Mouse (Mus musculus) ovary, adult 10 weeks (tissue): Measurements from ENCODE around the gene Gm45711. TPM values are rescaled to one million over a fixed set of nuclear protein-coding genes. Genes with fewer than 3 reads are reported as not detected.

ENCODE experiments used
- polyA plus RNA-seq: library from polyadenylated mRNA; stranded (reverse); fragments of 350-450 nt; fragmentation: Illumina TruSeq; extraction: RNeasy Lipid Tissue Mini Kit (QIAGEN cat#74804); gene quantifications from one replicate; pipeline ENCODE4 v1.2.3, GENCODE M21; 2014

Gm45711 gene
- polyA plus RNA-seq = not detected

DNA sequence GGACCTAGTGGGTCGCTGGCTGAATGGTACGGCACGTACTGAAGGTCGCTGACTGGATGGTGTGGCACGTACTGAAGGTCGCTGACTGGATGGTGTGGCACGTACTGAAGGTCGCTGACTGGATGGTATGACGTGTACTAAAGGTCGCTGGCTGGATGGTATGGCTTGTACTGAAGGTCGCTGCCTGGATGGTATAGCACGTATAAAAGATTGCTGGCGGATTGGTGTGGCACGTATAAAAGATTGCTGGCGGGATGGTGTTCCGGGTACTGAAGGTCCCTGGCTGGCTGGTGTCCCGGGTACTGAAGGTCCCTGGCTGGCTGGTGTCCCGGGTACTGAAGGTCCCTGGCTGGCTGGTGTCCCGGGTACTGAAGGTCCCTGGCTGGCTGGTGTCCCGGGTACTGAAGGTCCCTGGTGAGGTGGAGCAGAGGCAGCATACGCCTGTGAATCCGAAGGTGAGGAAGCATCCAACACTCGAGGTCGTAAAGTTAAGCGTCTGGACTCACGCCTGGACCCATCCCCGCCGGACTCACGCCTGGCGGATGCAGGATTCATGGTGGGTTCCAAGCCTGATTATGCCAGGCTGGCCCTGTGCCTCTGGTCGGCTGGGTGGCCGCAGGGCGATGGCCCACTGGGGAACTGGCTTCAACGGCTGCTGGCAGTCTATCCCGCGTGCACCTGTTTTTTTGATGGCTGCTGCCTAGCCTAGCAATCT lies at the start of gene Gm45711, which contains the start of gene Cmtm1:
Gene Gm45711, minus strand, starts transcription at position 641 of the 715 bp plus-strand sequence.
Gene Cmtm1, minus strand, starts transcription at position 705 of the 715 bp plus-strand sequence.

DNA sequence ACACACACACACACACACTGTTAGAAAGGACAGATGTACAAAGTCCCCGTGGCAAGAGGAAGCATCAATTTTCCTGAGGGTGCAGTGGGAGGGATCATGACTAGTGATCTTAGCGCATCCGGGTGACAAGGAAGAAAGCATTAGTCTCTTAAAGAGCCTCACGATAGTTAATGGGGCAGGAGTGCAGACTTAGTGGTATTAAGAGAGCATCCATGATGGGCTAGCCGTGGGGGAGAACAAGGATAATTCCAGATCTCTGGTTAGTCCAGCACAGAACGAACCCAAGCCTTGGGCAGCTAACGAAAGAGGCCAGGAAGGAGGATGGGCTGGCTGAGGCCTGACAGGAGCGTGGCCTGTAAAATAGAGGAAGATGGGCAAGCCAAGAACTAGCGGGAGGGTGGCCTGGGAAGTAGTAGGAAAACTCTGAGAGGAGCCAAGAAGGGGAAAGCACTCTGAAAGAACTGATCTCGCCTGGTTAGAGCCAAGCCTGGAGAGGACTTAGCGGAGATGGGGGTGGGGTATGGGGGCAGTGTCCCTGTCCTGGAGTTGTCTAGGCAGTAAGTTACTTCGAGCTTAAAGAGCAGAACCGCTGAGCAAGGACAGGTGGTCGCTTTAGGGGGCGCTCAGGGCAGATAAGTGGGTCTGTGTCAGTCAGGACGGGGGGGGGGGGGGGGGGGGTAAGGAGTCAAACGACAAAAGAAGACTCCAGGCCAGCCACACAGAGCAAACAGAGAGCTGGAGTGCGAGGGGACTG lies 29.5 kb upstream of the Gm45711 start, which contains the start of gene Cmtm3:
Gene Cmtm3, plus strand, starts transcription at position 182 of the 754 bp plus-strand sequence.

DNA sequence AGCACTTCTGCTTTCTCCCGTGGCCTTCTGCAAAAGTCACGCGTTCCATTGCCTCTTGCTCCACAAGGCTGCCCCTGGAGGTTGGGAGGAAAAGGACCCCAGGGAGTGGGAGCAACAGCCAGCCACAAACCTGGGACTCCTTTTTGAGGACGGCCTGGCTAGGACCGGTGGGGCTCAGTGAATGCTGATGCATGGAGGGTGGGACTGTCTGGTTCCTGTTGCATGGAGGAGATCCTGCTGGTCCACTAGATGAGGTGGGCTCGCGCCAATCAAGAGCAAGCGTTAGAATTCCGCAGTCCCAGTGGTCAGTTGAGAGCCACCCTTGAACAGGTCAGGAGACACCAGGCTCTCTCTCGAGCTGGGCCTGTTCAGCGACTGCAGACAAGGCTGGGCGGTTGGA lies 12.0 kb upstream of the Gm45711 start, which contains the start of gene Cmtm2b:
Gene Cmtm2b, plus strand, starts transcription at position 301 of the 400 bp plus-strand sequence.

DNA sequence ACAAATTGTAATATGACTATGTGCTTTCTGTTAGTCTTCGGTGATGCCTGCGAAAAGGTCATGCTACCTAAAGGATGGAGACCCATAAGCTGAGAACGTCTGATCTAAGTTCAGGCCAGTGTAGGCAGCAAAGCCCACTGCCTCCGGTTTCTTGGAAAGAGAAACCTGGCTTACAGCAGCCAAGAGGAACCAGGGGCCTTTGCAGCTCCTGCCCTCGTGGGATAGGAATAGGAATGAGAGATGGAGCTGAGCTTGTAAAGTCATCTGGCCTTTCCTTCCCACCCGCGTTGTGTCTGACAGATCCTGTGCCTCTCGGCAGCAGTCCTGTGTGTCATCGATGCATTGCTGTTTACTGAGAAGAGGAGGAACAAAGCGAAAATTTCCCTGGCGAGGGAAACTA lies 11.4 kb upstream of the Gm45711 start, which contains the start of gene Gm11020:
Gene Gm11020, plus strand, starts transcription at position 301 of the 400 bp plus-strand sequence.

DNA sequence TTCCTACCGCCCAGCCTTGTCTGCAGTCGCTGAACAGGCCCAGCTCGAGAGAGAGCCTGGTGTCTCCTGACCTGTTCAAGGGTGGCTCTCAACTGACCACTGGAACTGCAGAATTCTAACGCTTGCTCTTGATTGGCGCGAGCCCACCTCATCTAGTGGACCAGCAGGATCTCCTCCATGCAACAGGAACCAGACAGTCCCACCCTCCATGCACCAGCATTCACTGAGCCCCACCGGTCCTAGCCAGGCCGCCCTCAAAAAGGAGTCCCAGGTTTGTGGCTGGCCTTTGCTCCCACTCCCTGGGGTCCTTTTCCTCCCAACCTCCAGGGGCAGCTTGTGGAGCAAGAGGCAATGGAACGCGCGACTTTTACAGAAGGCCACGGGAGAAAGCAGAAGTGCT lies 16.8 kb downstream of the Gm45711 start, which contains the start of gene Cmtm2a:
Gene Cmtm2a, minus strand, starts transcription at position 101 of the 400 bp plus-strand sequence.

DNA sequence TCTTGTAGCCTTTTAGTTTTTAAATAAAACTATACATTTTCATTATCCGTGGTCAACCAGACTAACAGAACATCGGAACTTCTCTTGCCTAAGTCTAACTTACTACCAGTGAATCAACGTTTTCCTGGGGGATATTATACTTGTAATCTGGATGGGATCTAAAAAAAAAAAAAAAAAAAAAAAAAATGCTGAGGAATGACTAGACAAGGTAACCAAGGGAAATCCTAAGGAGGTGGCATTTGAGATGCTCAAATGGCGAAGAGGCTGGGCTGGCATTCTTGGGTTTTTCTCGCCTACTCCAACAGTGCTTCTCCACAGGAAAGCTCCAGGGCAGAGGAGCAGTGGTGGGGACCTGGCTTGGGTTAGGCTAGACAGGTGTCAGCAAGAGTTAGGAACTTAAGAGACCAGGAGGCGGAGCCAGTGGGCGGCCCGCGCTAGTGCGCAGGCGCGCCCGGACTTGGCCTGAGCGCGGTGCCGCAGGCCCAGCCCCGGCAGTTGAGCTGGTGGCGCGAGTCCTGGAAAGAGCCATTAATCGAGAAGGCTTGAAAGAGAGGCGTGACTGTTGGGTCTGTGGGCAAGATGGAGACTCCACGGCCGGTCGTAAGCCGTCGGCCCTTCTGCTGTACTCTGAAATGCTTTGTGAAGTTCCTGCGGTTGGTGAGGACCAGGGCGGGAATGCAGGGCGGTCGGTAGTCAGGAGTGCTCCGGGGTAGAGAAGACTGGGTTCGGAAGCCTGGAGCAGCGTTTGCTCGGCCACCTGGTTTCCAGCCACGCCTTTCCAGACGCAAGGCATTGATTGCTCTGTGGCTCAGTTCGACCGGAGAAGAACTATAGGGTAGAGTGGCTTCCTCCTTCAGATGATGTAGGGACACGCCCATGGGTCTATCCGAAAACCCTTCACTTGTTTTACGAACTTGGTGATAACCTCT lies 59.2 kb downstream of the Gm45711 start, which contains the start of gene Cklf:
Gene Cklf, plus strand, starts transcription at position 423 of the 929 bp plus-strand sequence.

DNA sequence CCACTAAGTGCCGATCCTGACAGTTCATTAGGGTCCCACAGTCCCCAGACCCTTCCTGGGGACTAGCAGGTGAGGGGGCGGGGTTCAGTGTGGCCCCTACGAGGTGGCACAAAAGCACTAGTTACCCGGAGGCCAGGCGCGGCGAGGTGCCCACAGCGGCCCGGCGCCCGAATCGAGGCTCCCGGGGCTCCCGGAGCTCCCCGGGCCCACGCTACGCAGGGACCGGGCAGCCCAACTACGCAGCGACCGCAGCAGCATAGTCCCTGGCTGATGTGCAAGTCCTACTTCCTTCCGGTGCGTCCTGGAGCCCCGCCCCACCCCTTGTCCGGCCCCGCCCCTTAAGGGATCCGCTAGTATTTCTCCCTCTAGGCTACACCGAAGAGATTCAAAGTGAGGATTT lies 61.6 kb downstream of the Gm45711 start, which contains the start of gene Tk2:
Gene Tk2, minus strand, starts transcription at position 283 of the 400 bp plus-strand sequence.

Other genes with a start within 250 kb of the Gm45711 start
- gene Cdh5, start 208.5 kb downstream of the Gm45711 start, polyA plus RNA-seq = 14.7 TPM
- 3.9 TPM for gene Bean1, start 139.6 kb downstream of the Gm45711 start, polyA plus RNA-seq
- gene Tk2, start 61.5 kb downstream of the Gm45711 start, polyA plus RNA-seq = 17.4 TPM
- 52.4 TPM for gene Cklf, start 59.2 kb downstream of the Gm45711 start, polyA plus RNA-seq
- 31.9 TPM for gene Cmtm2a, start 16.9 kb downstream of the Gm45711 start, polyA plus RNA-seq
- gene Cmtm1, start 64 bp upstream of the Gm45711 start, polyA plus RNA-seq = not detected
- gene Gm11020, start 11.5 kb upstream of the Gm45711 start, polyA plus RNA-seq = not detected
- gene Cmtm2b, start 12.1 kb upstream of the Gm45711 start, polyA plus RNA-seq = not detected
- gene Cmtm3, start 29.3 kb upstream of the Gm45711 start, polyA plus RNA-seq = 74.6 TPM
- 39.0 TPM for gene Cmtm4, start 85.7 kb upstream of the Gm45711 start, polyA plus RNA-seq
- 117 TPM for gene Dync1li2, start 133.0 kb upstream of the Gm45711 start, polyA plus RNA-seq
- gene Terb1, start 199.8 kb upstream of the Gm45711 start, polyA plus RNA-seq = 3.6 TPM
- 383 TPM for gene Nae1, start 224.6 kb upstream of the Gm45711 start, polyA plus RNA-seq
- gene Car7, start 224.6 kb upstream of the Gm45711 start, polyA plus RNA-seq = 0.26 TPM